Mouse (Mus musculus): Measurements from ENCODE around the gene Fbxo41. TPM values are rescaled to one million over a fixed set of nuclear protein-coding genes. Genes with fewer than 3 reads are reported as not detected.

The Fbxo41 gene
- total and polyA plus RNA-seq, 2 experiments from 2014 or later = 0.11 TPM; not detected in 1

DNA sequence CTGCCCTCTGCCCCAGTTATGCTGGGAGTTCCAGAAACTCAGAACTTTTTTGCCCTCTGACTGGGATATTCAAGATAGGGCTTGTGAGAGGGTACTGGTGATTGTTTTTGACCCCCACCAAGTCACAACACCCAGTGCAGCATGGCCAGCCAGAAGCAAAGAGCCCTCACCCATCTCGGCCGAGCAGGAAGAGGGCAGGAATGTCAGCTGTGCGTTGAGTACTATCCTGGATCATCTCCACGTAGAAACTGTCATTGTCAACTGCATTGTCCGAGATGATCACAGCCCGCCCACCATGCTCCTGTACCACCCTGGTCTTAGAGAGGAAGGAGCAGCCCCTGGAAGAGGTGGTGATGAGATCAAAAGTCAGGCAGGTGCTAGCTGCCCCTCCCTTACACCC lies 55.4 kb downstream of the Fbxo41 start:
- DNase-seq (ENCODE audit: low spot score) (no peak), ATAC-seq (ENCODE audit: insufficient read depth, low read depth) (no peak)
- H3K36me3 ChIP-seq (replicated peaks; ENCODE audit: control insufficient read depth, insufficient read depth, low read length) = peaks cover 34% of the 10 kb centered on the region
- TF ChIP-seq CTCF (IDR thresholded peaks at IDR 0.05; ENCODE audit: low read depth) (no peak), EP300 (IDR thresholded peaks at IDR 0.05; ENCODE audit: low read depth) (no peak)
- WGBS = 81% methylated on average over 6 of the region's 6 CpGs
- H3K9ac ChIP-seq (replicated peaks; ENCODE audit: low read depth, low read length) = no peak overlapping the region
- no peaks in the 10 kb centered on the region for H3K27me3 ChIP-seq (ENCODE audit: control insufficient read depth, insufficient read depth, low read length)
- no peak overlapping the region for H3K27ac ChIP-seq (ENCODE audit: low read depth)
- H3K4me3 ChIP-seq (ENCODE audit: low read depth, low read length) = no peak overlapping the region
- H3K4me2 ChIP-seq (ENCODE audit: low read depth, low read length) = no peak overlapping the region
- H3K9me3 ChIP-seq (replicated peaks; ENCODE audit: control insufficient read depth, low read length) = no peaks in the 10 kb centered on the region
- no peaks in the 10 kb centered on the region for H3K4me1 ChIP-seq (ENCODE audit: control insufficient read depth, insufficient read depth)

- DNase-seq (ENCODE audit: low spot score) (no peak), ATAC-seq (ENCODE audit: insufficient read depth, low read depth) (no peak)
- TF ChIP-seq CTCF (IDR thresholded peaks at IDR 0.05; ENCODE audit: low read depth) (no peak), EP300 (IDR thresholded peaks at IDR 0.05; ENCODE audit: low read depth) (no peak)
- Histone ChIP-seq H3K4me3 (ENCODE audit: low read depth, low read length) (no peak overlapping the region), H3K4me1 (ENCODE audit: control insufficient read depth, insufficient read depth) (no peaks in the 10 kb centered on the region), H3K4me2 (ENCODE audit: low read depth, low read length) (no peak overlapping the region), H3K9ac (replicated peaks; ENCODE audit: low read depth, low read length) (no peak overlapping the region), H3K27me3 (ENCODE audit: control insufficient read depth, insufficient read depth, low read length) (no peaks in the 10 kb centered on the region), H3K36me3 (replicated peaks; ENCODE audit: control insufficient read depth, insufficient read depth, low read length) (peaks cover 42% of the 10 kb centered on the region), H3K9me3 (replicated peaks; ENCODE audit: control insufficient read depth, low read length) (no peaks in the 10 kb centered on the region), H3K27ac (ENCODE audit: low read depth) (no peak overlapping the region)
- 81% methylated on average over 5 of the region's 5 CpGs for WGBS
These were observed 57.5 kb downstream of the Fbxo41 start for GRCm38 (mm10) chr6:85445286-85445685.

DNA sequence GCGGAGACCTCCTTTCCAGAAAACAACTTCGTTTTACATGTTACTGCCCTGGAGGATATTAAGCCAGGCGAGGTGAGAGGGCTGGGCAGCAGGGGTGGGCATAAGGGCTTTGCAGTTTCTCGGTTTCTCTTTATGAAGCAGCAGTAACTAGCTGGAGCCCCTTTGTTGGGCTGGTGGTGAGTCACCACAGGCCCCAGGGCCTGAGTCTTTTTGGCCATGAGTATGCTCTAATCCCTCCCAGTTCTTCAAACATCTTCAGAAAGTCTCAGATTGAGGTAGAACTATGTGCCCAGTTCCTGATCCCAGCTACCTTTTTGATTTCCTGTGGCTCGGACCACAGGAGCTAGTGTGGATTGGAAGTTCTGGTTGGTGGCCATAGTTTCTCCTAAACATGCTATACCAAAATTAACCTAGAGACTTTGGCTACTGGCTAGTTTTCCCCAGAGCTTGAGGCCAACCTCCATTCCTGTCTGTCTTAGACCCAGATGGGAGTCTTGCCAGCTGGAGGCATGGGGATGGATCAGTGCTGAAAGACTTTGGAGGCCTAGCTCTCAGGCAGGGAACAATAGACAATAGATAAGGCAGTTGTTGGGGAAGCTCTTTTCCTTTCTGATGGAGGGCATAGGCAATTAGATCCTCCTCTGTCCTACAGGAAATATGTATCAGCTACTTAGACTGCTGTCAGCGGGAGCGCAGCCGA lies 58.4 kb downstream of the Fbxo41 start:
- TF ChIP-seq CTCF (IDR thresholded peaks at IDR 0.05; ENCODE audit: low read depth) (no peak), EP300 (IDR thresholded peaks at IDR 0.05; ENCODE audit: low read depth) (no peak)
- H3K27me3 ChIP-seq (ENCODE audit: control insufficient read depth, insufficient read depth, low read length) = no peaks in the 10 kb centered on the region
- no peak for ATAC-seq (ENCODE audit: insufficient read depth, low read depth)
- no peak overlapping the region for H3K4me2 ChIP-seq (ENCODE audit: low read depth, low read length)
- no peaks in the 10 kb centered on the region for H3K4me1 ChIP-seq (ENCODE audit: control insufficient read depth, insufficient read depth)
- WGBS = 79% methylated on average over 8 of the region's 8 CpGs
- peaks cover 50% of the 10 kb centered on the region for H3K36me3 ChIP-seq (replicated peaks; ENCODE audit: control insufficient read depth, insufficient read depth, low read length)
- no peaks in the 10 kb centered on the region for H3K9me3 ChIP-seq (replicated peaks; ENCODE audit: control insufficient read depth, low read length)
- H3K27ac ChIP-seq (ENCODE audit: low read depth) = no peak overlapping the region
- H3K9ac ChIP-seq (replicated peaks; ENCODE audit: low read depth, low read length) = no peak overlapping the region
- no peak overlapping the region for H3K4me3 ChIP-seq (ENCODE audit: low read depth, low read length)
- no peak for DNase-seq (ENCODE audit: low spot score)

GRCm38 (mm10) chr6:85443488-85444233 lies 59.1 kb downstream of the Fbxo41 start:
- H3K27ac ChIP-seq (ENCODE audit: low read depth) = peak overlapping the region; percentile 14; the same call in 1 of the 2 replicates
- no peak for TF ChIP-seq EP300 (IDR thresholded peaks at IDR 0.05; ENCODE audit: low read depth)
- no peak for TF ChIP-seq CTCF (IDR thresholded peaks at IDR 0.05; ENCODE audit: low read depth)
- 89% methylated on average over 3 of the region's 3 CpGs for WGBS
- H3K9ac ChIP-seq (replicated peaks; ENCODE audit: low read depth, low read length) = no peak overlapping the region
- no peaks in the 10 kb centered on the region for H3K9me3 ChIP-seq (replicated peaks; ENCODE audit: control insufficient read depth, low read length)
- H3K4me3 ChIP-seq (ENCODE audit: low read depth, low read length) = no peak overlapping the region
- no peak overlapping the region for H3K4me2 ChIP-seq (ENCODE audit: low read depth, low read length)
- DNase-seq (ENCODE audit: low spot score) (no peak), ATAC-seq (ENCODE audit: insufficient read depth, low read depth) (no peak)
- no peaks in the 10 kb centered on the region for H3K27me3 ChIP-seq (ENCODE audit: control insufficient read depth, insufficient read depth, low read length)
- no peaks in the 10 kb centered on the region for H3K4me1 ChIP-seq (ENCODE audit: control insufficient read depth, insufficient read depth)
- peaks cover 54% of the 10 kb centered on the region for H3K36me3 ChIP-seq (replicated peaks; ENCODE audit: control insufficient read depth, insufficient read depth, low read length)

DNA sequence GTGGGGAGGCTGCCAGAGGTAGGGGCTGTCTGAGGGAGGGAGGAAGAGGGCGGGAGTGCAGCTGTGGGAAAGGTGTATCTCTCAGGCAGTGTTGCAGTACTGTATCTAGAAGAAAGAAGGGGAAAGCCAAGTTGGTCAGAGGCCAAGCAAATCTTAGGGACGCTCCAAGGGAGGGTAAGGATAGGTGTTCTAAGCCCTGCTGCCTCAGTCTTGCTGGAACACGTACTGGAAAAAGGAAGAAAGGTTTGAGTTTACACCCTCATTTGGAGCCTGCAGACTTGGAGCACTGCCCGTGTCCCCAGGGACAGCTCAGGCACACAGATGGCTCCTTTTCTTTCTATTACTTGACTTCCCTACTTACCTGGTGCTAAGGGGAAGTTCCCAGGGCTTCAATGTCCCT lies 61.7 kb downstream of the Fbxo41 start:
- Histone ChIP-seq H3K9ac (replicated peaks; ENCODE audit: low read depth, low read length) (no peak overlapping the region), H3K27me3 (ENCODE audit: control insufficient read depth, insufficient read depth, low read length) (no peaks in the 10 kb centered on the region), H3K27ac (ENCODE audit: low read depth) (no peak overlapping the region), H3K4me1 (ENCODE audit: control insufficient read depth, insufficient read depth) (no peaks in the 10 kb centered on the region), H3K36me3 (replicated peaks; ENCODE audit: control insufficient read depth, insufficient read depth, low read length) (peaks cover 36% of the 10 kb centered on the region), H3K9me3 (replicated peaks; ENCODE audit: control insufficient read depth, low read length) (no peaks in the 10 kb centered on the region), H3K4me3 (ENCODE audit: low read depth, low read length) (no peak overlapping the region), H3K4me2 (ENCODE audit: low read depth, low read length) (no peak overlapping the region)
- no peak for ATAC-seq (ENCODE audit: insufficient read depth, low read depth)
- no peak for TF ChIP-seq EP300 (IDR thresholded peaks at IDR 0.05; ENCODE audit: low read depth)
- TF ChIP-seq CTCF (IDR thresholded peaks at IDR 0.05; ENCODE audit: low read depth) = no peak
- DNase-seq (ENCODE audit: low spot score) = no peak
- WGBS = 87% methylated on average over 4 of the region's 4 CpGs
